Mouse (Mus musculus) erythroblast, embryonic 14.5 days (primary cell): ENCODE data around the gene Gm7970.
"Not testable (repeated sequence)": the region's sequence is repeated elsewhere in the genome, so short reads cannot be mapped to it uniquely, and the experiment has no call there.

Experiments used
- GATA1 ChIP-seq: IDR thresholded peaks from 2 replicates; pipeline ENCODE4 v1.6.1; 2012; ENCODE audit warnings: low read length, inconsistent platforms, mixed read lengths
- TAL1 ChIP-seq: IDR thresholded peaks from 3 replicates; pipeline ENCODE4 v1.6.1; 2012; ENCODE audit warnings: low read length, inconsistent platforms, mixed read lengths

DNA sequence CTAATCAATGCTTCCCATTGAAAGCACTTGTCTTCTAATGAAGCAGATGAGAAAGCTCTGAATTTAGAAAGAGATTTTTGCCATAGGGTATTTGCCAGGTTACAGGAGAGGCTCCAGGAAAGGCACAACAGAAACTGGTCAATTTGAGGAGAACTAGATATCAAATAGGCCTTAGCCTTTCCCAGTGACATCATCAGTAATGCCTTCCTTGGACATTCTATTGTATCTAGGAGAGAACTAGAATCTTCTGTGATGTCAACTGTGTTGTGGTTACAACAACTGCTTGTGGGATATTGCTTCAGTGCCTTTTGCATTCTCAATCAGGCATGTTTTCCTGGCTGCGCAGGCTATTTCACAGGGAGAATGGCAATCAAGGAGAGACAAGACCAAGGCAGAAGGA is 17.5 kb upstream of the Gm7970 start, which contains the start of gene 1700049E17Rik2:
- TF ChIP-seq GATA1, TAL1: not testable (repeated sequence)
